Mouse (Mus musculus): ENCODE data around the gene Myh9.

The Myh9 gene

GRCm38 (mm10) chr15:77842047-77842843 lies at the start of gene Myh9:
Gene Myh9, minus strand, starts transcription at chr15:77842175.
- DNase-seq (ENCODE audit: extremely low read depth, low read depth): peak; percentile 99

DNA sequence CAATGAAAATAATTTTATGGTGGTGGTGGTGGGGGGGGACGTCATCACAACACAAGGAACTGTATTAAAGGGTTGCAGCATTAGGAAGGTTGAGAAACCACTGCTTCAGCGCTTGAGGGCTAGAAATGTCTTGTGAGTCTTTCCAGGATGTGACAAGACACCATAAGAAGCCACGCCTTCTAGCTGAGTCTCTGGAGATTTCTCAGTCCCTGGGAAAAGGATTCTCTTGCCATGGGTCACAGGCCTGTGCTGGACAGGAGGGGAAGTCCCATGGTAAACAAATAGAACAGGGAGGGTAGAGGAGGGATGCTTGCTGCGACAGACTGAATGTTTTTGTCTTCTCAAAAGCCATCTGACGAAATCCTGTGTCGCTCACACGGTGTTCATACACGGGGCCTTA lies 49.8 kb upstream of the Myh9 start:
- no peak for DNase-seq (ENCODE audit: extremely low read depth, low read depth)

GRCm38 (mm10) chr15:77889761-77890422 lies 47.9 kb upstream of the Myh9 start:
- DNase-seq (ENCODE audit: extremely low read depth, low read depth): no peak

DNA sequence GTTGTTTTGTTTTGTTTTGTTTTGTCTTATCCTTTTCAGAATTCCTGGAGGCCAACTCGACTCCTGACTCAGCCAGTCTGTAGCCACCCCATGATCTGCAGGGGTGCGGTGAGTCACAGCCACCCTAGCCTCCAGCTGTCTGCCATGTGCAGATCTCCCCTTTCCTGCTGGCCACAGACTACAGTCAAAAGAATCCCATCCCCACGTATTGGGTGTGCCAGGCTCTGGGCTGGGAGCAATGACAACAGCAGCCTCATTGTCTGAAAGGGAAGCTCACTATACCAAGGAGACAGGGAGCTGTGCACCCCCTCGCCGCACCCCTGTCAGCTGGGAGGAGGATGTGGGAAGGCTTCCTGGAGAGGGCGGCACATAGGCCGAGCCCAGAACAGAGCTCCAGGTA lies 46.3 kb upstream of the Myh9 start:
- no peak for DNase-seq (ENCODE audit: extremely low read depth, low read depth)

DNA sequence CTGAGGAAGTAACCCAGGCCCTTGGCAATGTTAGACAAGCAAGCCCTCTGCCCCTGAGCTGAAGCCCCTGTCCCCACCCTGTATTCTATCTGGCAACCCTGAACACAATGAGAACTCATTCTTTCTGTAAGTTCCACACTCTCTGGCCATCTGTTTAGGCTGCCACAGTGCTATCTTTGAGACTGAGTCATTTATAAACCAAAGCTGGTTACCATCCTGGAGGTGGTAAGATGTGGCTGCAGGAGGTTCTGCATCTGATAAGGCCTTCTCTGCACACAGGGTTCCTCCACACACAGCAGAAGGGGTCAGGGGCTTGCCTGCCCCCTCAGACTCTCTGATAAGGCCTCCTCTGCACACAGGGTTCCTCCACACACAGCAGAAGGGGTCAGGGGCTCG lies 45.1 kb upstream of the Myh9 start:
- DNase-seq (ENCODE audit: extremely low read depth, low read depth): peak; percentile 36

- peak; percentile 38 for DNase-seq (ENCODE audit: extremely low read depth, low read depth)
Observed at GRCm38 (mm10) chr15:77886369-77887092, 44.6 kb upstream of the Myh9 start.

DNA sequence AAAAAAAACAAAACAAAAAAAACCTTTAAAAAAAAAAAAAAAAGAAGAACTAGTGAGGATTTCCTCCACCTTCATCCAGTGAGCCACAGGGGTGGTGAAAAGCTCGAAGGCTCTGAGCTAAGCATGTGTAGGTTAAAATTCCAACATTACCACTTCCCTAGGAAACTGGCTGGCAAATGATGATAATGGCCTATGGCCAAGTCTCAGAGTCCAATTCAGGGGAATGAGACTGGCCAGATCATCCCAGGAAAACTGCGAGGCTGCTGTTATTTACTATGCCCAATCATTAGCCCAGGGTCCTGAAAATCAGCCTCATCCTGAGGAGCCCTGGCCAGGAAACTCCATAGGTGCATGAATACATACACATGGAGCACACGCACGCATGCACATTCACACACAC lies 44.0 kb upstream of the Myh9 start:
- DNase-seq (ENCODE audit: extremely low read depth, low read depth): no peak

DNA sequence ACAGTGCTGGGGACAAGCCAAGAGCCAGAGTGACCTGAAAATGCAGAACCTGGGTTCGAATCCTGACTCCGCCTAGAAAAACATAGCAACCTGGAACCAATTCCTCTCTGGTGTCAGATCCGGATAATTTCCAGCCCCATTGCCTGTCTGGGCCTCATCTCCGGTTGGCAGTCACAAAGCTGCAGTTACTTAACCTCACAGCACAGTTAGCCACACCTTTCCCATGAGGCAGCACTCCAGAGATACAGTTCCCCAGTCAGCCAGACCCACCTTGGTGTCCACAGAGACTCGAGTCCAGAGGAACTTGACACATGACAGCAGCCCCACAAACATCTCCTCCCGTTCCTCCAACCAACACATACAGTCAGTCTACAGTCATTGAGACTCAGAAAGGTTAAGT lies 43.2 kb upstream of the Myh9 start:
- no peak for DNase-seq (ENCODE audit: extremely low read depth, low read depth)

DNA sequence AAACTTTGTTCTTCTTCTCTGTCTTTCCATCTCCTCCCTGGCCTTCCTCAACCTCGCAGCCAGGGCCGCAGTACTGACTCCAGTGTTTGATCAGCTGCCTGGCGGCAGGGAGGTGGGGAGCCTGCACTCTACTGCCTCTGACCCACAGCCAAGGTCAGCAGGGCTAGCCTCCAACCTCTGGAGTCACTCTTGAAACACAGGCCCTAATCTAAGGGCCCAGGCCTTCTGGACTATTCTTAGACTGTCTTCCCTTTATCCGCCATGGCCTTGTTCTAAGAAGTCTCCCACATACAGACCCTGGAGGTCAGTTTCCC lies 41.7 kb upstream of the Myh9 start:
- DNase-seq (ENCODE audit: extremely low read depth, low read depth): no peak

GRCm38 (mm10) chr15:77882797-77883696 lies 41.1 kb upstream of the Myh9 start:
- DNase-seq (ENCODE audit: extremely low read depth, low read depth): no peak

- no peak for DNase-seq (ENCODE audit: extremely low read depth, low read depth)
Observed at GRCm38 (mm10) chr15:77882297-77882696, 40.3 kb upstream of the Myh9 start.

DNA sequence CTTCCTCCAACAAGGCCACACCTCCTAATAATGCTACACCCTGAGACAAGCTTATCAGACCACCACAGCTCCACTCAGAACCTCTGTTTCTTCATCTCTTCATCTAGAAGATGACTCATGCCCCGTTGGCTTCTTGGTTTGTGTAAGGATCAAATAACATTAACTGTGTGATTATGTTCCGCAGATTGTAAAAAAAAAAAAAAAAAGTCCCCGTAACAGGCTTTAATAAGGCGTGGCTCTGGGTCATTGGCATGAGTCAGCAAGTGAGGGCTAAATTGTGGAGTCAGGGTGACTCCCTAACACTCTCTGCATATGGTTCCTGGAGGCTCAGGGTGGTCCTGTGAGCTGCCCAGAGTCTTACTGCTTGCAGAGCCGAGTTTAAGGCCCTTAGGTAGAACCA lies 39.7 kb upstream of the Myh9 start:
- peak; percentile 99 for DNase-seq (ENCODE audit: extremely low read depth, low read depth)

DNA sequence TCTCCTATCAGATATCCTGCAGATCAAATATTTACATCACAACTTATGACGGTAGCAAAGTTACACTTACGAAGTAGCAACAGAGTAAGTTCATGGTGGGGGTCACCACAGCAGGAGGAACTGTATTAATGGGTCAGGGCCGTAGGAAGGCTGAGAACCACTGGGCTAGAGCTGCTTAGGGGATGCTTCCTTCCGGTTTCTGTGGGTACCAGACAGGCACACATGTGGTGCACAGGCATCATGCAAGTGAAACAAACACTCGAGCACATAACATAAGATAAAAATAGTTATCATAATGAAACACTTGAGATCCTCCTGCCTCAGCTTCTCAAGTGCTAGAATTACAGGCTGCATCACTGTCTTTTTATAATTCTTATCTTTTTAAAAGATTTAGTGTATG lies 38.8 kb upstream of the Myh9 start:
- no peak for DNase-seq (ENCODE audit: extremely low read depth, low read depth)

DNA sequence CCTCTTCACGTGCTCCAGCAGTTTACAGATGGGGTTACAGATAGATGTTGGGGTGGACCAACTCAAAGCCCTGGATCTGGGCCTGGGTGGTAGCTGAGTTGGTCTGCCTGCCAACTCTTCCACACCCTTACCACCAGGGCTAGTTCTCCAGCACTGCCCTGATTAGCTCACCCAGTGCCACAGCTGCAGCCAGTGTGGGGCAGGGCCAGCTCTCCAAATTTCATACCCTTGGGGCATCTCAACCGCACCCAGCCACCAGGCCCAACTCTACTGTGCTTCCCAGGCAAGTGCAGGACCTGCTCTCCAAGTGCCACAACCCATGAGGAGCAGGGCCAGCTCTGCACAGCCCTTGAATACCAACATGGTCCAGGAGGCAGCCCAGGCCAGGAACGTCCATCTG lies 37.8 kb upstream of the Myh9 start:
- no peak for DNase-seq (ENCODE audit: extremely low read depth, low read depth)

DNA sequence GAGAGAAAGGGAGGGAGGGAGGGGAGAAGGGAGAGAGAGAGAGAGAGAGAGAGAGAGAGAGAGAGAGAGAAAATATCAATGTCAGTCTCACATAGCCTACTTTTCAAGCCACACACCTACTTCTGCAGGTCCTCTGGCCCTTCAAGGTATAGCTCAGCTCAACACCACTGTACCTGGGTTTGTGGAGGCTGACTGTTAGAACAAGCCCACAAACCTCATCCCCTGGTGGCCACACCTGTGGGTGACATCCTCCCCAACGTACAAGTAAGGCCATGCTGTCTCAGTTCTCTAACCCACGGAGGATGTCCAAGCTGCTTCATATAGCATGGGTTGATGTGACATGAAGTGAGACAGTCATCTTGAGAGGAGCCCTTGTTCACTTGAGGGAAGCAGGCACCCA lies 35.2 kb upstream of the Myh9 start:
- DNase-seq (ENCODE audit: extremely low read depth, low read depth): no peak

GRCm38 (mm10) chr15:77876716-77877115 lies 34.7 kb upstream of the Myh9 start:
- DNase-seq (ENCODE audit: extremely low read depth, low read depth): no peak

DNA sequence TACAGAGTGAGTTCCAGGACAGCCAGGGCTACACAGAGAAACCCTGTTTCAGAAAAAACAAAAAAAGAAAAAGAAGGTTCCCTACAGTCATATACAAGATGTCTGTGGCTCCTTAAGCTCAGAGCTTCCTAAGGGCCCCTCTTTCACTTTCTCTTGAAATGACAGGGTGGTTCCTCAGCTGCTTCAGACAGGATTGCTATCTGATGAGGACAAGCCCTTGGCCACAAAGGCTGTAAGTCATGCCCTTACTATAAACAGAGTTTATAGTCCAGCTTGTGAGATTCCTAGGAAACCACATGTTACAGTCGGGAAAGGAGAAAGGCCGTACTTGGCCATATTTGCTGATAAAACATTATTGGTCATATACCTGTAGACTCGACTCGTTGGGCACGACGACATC lies 34.0 kb upstream of the Myh9 start:
- no peak for DNase-seq (ENCODE audit: extremely low read depth, low read depth)

GRCm38 (mm10) chr15:77874807-77875206 lies 32.8 kb upstream of the Myh9 start:
- DNase-seq (ENCODE audit: extremely low read depth, low read depth): no peak

DNA sequence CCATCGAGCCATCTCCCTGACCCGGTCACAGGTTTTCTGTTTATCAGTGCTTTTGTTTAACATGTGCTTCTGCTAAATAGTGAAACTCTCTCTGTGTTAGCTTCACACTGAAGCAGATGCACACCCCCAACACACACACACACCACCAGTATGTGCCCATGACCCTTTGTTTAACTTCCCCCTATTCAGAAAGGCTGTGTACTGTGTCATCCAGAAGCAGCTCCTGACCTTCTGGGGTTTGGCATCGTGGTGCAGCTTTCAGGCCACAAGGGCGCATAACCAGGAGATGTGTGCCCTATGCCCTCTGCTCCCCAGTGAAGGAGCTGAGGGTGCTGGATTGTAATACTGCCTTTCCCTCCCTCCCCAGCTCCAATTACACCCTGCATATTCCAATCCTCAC lies 32.3 kb upstream of the Myh9 start:
- DNase-seq (ENCODE audit: extremely low read depth, low read depth): no peak

- no peak for DNase-seq (ENCODE audit: extremely low read depth, low read depth)
Observed at GRCm38 (mm10) chr15:77873564-77873963, 31.6 kb upstream of the Myh9 start.

- no peak for DNase-seq (ENCODE audit: extremely low read depth, low read depth)
Observed at GRCm38 (mm10) chr15:77872996-77873395, 31.0 kb upstream of the Myh9 start.

GRCm38 (mm10) chr15:77868340-77868739 lies 26.4 kb upstream of the Myh9 start:
- DNase-seq (ENCODE audit: extremely low read depth, low read depth): no peak
